Mouse (Mus musculus) midbrain, embryonic 12.5 days (tissue): ENCODE measurements around the gene Cdc42ep1. TPM values are rescaled to one million over a fixed set of nuclear protein-coding genes. Genes with fewer than 3 reads are reported as not detected.

Experiments used
- ATAC-seq: fragments of 200-750 bp; cut with Nextera tagmentation; 2 replicates; pipeline ENCODE4 v1.8.0; 2017; ENCODE audit warnings: low read depth, moderate TSS enrichment, moderate library complexity; ENCODE audit not compliant: low FRiP score
- H3K27ac ChIP-seq: fragments of 300-500 bp; sonication (generic); replicated peaks from 2 replicates; pipeline ENCODE4 v1.5.1; 2016; ENCODE audit warnings: mild to moderate bottlenecking
- H3K27me3 ChIP-seq: fragments of 300-500 bp; sonication (generic); 2 replicates; pipeline ENCODE4 v1.6.1; 2016; ENCODE audit warnings: mild to moderate bottlenecking
- H3K36me3 ChIP-seq: fragments of 300-500 bp; sonication (generic); 2 replicates; pipeline ENCODE4 v1.6.1; 2016
- H3K4me1 ChIP-seq: fragments of 300-500 bp; sonication (generic); 2 replicates; pipeline ENCODE4 v1.6.1; 2016
- H3K4me2 ChIP-seq: fragments of 300-500 bp; sonication (generic); replicated peaks from 2 replicates; pipeline ENCODE4 v1.6.1; 2016; ENCODE audit warnings: mild to moderate bottlenecking, moderate library complexity
- H3K4me3 ChIP-seq: fragments of 300-500 bp; sonication (generic); 2 replicates; pipeline ENCODE4 v1.5.1; 2016; ENCODE audit warnings: mild to moderate bottlenecking
- H3K9ac ChIP-seq: fragments of 300-500 bp; sonication (generic); replicated peaks from 2 replicates; pipeline ENCODE4 v1.6.1; 2016; ENCODE audit warnings: mild to moderate bottlenecking, moderate library complexity
- H3K9me3 ChIP-seq: fragments of 300-500 bp; sonication (generic); 2 replicates; pipeline ENCODE4 v1.6.1; 2016; ENCODE audit warnings: mild to moderate bottlenecking
- WGBS: fragments of 180-500 bp; shearing (Covaris S2); methylation state at CpG from one replicate; pipeline ENCODE4 v1.1.7; 2016; 5-methylcytosine and 5-hydroxymethylcytosine counted together
- polyA plus RNA-seq: library from polyadenylated mRNA; unstranded; fragments of >200 nt; fragmentation: Nextera tagmentation; extraction: Ambion mirVana; gene quantifications from 2 replicates; pipeline ENCODE4 v1.2.1, GENCODE M21; 2016

Gene Cdc42ep1
- polyA plus RNA-seq, 1 experiment from 2014 or later, result 11.9 TPM

DNA sequence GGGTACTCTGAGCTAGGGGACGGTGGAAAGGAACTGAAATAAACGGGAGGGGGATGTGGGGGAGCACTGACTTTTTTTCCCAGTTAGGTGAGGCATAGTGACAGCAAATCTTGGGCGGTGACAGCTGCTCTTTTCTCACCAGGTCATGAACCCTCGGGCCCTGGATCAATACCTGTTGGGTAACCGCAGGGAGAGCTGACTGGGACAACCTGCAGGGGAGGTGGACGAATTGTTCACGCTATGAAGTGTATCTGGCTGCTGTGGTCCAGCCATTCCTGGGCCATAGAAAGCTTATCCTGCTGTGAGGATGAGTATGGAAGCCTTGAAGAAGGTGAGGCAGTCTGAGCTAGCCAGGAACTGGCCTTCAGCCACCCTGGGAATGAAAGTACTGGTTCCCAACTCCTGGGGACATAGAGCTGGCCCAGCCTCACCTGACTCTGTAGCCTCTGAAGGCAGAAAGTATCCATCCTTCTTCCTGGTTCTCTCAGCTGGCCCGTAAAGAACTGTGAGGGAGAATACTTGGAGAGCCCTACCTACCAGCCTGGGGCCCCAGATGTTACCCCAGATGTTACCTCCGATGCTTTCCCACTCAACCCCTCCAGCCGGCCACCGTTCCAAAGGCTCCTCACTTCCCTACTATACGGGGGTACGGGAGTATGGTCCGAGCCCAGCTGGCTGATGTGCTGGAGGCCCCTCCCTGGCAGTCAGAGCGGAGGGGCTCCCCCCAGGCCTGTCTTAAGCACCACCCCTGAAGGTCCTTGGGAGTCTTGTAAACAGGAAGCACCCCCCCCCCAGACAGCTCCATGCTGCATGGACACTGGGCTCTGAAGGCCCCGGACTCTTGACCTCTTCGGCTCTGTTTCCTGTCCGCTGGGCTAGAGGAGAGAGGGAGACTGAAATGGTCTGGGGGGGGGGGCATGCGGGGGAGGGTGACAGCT lies 10.4 kb upstream of the Cdc42ep1 start:
- no peak overlapping the region for H3K4me2 ChIP-seq

DNA sequence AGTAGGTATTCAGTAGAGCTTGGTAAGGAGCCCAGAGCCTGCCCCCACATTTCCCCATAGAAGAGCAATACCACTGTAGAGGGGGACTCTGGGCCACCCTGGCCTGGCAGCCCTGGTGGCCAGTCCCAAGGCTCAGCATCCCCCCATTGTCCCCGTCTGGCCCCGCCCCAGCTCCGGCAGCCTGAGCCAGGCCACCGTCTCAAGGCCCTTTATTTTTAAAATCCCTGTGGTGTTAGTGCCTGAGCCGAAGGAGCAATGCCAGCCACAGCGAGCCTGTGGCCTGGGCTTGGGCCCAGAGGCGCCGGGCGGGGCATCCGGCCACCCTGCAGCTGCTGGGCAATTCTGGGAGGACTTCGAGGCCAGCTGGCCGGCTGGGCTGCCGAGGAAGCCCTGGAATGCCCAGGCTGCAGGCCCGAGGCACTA lies 9.7 kb upstream of the Cdc42ep1 start:
- 0 out of 2 replicates have a peak, but pooled peaks cover 2% of the 10 kb centered on the region for H3K9me3 ChIP-seq
- ATAC-seq, result peak; percentile 73; the same call in 1 of the 2 replicates
- H3K4me3 ChIP-seq, result no peak overlapping the region
- no peaks in the 10 kb centered on the region for H3K36me3 ChIP-seq
- peaks cover 18% of the 10 kb centered on the region for H3K27me3 ChIP-seq
- H3K4me1 ChIP-seq, result peaks cover 37% of the 10 kb centered on the region
- WGBS, result 10% methylated on average over 14 of the region's 14 CpGs
- 0 out of 2 replicates have a peak overlapping the region, but pooled peaks have one; percentile 28 for H3K9ac ChIP-seq
- peak overlapping the region; percentile 16 for H3K4me2 ChIP-seq
- H3K27ac ChIP-seq, result peak overlapping the region; percentile 77

More for the DNA sequence above, 10.4 kb upstream of the Cdc42ep1 start:
- H3K9ac ChIP-seq, result no peak overlapping the region
- WGBS, result 57% methylated on average over 18 of the region's 19 CpGs
- H3K36me3 ChIP-seq, result no peaks in the 10 kb centered on the region
- peaks cover 37% of the 10 kb centered on the region for H3K4me1 ChIP-seq
- H3K9me3 ChIP-seq, result 0 out of 2 replicates have a peak, but pooled peaks cover 2% of the 10 kb centered on the region
- peak overlapping the region; percentile 77 for H3K27ac ChIP-seq
- no peak for ATAC-seq
- H3K27me3 ChIP-seq, result peaks cover 25% of the 10 kb centered on the region
- no peak overlapping the region for H3K4me3 ChIP-seq

DNA sequence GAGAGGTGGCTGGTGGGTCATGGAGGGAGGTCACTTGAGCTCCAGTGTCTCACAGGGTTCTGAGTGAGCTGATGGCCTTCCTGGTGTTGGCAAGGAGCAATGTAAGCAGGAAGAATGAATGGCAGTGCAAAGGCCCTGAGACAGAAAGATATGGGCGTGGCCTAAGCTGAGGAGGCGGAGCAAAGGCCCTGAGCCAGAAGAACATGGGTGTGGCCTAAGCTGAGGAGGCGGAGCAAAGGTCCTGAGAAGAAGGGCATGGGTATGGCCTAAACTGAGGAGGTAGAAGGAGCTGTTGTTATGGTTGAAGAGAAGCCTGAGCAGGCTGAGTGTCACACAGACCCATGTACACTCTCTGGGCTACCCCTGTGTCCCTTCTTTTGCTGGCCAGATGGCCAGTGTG lies 8.8 kb upstream of the Cdc42ep1 start:
- Histone ChIP-seq H3K4me3 (no peak overlapping the region), H3K4me2 (no peak overlapping the region), H3K27me3 (peaks cover 9% of the 10 kb centered on the region), H3K36me3 (no peaks in the 10 kb centered on the region), H3K9ac (no peak overlapping the region), H3K27ac (peak overlapping the region; percentile 77; the same call in 1 of the 2 replicates), H3K4me1 (peaks cover 37% of the 10 kb centered on the region), H3K9me3 (0 out of 2 replicates have a peak, but pooled peaks cover 2% of the 10 kb centered on the region)
- no peak for ATAC-seq
- 94% methylated on average over 3 of the region's 3 CpGs for WGBS

DNA sequence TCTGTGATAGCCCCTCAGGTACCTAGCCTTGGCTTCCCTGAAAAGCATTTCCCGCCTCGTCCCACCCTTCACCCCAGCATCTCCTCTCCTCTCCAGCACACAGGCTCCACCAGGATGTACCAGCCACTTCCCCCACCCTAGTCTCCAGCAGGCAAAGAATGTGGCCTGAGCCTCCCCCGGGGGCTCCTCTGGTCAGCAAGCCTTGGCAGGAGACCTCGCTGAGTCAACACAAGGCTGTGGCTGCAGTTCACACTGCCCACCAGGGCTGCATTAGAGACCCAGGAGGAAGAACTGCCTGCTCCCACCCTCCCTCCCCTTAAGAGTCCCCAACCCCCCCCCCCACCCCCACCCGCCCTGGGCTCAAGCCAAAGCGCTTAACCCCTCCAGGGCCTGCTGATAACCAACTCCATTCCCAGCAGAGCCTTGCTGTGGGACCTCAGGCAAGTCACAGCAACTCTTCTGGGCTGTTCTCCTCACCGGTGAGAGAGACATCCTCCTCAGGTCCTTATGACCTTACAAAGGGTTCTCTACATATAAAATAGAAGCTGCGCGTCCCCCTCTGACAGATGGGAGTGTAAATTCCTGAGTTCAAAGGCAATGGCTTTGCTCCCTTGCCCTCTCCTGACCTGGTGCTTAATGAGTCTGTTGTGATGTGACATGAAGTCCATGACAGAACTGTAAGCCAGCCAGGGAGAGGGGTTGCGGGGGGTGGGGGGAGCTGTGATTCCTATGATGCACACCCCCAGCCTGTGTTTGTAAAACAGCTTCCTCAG lies 8.0 kb upstream of the Cdc42ep1 start:
- no peak overlapping the region for H3K9ac ChIP-seq
- 0 out of 2 replicates have a peak overlapping the region, but pooled peaks have one; percentile 63 for H3K27ac ChIP-seq
- H3K4me1 ChIP-seq, result peaks cover 40% of the 10 kb centered on the region
- H3K27me3 ChIP-seq, result peaks cover 9% of the 10 kb centered on the region
- ATAC-seq, result no peak
- 49% methylated on average over 9 of the region's 10 CpGs for WGBS
- no peak overlapping the region for H3K4me2 ChIP-seq
- H3K36me3 ChIP-seq, result no peaks in the 10 kb centered on the region
- H3K4me3 ChIP-seq, result no peak overlapping the region
- 0 out of 2 replicates have a peak, but pooled peaks cover 2% of the 10 kb centered on the region for H3K9me3 ChIP-seq

DNA sequence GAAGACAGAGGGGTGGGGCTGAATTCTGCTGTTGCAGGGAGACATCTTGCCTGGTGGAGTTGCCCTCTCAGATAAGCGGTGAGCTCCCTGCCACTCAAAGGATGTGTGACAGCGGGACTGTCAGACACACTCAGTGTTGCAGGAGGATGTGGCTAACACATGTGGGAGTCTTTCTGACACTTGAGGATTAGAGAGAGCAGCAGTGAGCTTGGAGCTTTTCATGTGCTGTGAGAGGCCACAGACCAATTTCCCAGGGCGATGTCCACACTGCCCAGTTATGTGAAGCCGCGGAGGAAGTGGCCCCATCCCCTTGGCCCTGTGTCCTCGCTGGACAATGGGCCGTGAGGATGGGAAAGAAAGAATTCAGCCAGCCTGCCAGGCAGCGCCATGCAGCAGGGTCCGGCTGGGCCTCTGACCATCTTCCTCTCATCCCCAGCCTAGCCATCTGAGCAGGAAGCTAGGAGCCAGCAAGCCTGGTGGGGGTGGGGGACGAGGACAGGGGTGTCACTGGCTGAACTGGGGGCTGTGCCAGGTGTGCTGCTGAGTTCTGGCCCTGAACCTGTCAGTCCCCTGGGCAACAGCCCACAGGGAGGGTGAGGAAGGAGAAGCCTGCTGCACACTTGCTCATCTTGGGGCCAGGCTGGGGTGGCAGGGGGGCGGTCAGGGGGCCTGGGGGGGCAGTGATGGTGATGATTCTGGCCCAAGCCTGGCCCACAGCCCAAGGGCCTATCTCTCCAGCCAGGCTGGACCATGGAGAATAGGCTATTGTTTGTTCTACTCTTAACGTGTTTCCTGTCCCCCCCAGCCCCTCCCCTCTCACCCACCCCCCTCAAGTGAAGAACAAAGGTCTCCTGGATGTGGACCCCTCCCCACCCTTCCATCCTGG lies 7.0 kb upstream of the Cdc42ep1 start:
- Histone ChIP-seq H3K9ac (peak overlapping the region; percentile 39), H3K36me3 (no peaks in the 10 kb centered on the region), H3K4me3 (no peak overlapping the region), H3K27ac (peak overlapping the region; percentile 63), H3K27me3 (peaks cover 15% of the 10 kb centered on the region), H3K9me3 (0 out of 2 replicates have a peak, but pooled peaks cover 2% of the 10 kb centered on the region), H3K4me2 (no peak overlapping the region), H3K4me1 (peaks cover 50% of the 10 kb centered on the region)
- no peak for ATAC-seq
- WGBS, result 7% methylated on average over 12 of the region's 12 CpGs

DNA sequence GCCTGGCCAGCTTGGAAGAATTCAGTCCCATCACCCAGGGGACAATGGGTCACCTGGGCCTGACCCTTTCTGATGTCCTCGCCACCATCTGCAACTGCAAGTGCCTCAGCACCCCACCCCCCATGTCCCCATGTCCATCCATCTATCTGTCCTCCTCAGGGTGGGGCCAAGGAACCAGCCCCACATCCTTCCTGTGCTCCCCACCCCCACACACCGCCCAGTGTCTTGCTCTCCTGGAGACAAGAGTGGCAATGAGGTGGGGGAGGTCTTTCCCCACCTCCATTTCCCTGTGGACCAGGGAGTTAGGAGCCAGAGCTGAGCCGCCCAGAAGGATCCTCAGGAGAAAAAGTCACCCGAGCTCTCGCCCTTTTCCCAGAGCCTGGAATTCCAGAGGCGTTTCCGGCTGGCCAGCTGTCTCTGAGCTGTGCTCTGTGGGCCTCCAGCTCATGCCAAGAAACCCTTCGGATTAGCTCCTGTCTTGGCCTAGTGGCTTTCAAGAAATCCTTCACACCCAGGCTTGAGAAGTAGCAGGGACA lies 6.3 kb upstream of the Cdc42ep1 start:
- 38% methylated on average over 8 of the region's 8 CpGs for WGBS

DNA sequence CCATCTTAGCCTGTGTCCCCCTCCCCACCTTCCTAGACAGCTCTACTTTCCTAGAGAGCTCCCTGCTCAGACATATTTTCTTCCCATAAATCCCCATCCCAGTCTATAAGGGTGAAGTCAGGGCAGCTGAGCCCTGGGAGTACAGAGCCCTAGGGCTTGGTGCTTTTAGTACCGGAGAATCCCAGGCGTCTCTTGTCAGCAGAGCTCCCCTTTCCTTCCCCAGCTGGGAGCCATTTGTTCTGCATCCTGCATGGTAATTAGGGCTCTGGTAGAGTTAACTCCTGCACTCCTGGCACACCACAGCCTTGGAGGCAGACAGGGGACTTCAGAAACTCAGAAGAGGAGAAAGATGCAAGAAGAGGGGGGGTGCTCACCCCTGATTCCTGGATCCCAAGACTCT lies 2.7 kb upstream of the Cdc42ep1 start:
- Histone ChIP-seq H3K4me2 (0 out of 2 replicates have a peak overlapping the region, but pooled peaks have one; percentile 4), H3K9ac (0 out of 2 replicates have a peak overlapping the region, but pooled peaks have one; percentile 2), H3K27ac (peak overlapping the region; percentile 52), H3K9me3 (0 out of 2 replicates have a peak, but pooled peaks cover 2% of the 10 kb centered on the region), H3K36me3 (no peaks in the 10 kb centered on the region), H3K4me1 (peaks cover 46% of the 10 kb centered on the region), H3K4me3 (no peak overlapping the region), H3K27me3 (peaks cover 52% of the 10 kb centered on the region)
- ATAC-seq, result no peak
- WGBS, result 2% methylated on average over 2 of the region's 2 CpGs

More for the DNA sequence above, 6.3 kb upstream of the Cdc42ep1 start:
- Histone ChIP-seq H3K9ac (0 out of 2 replicates have a peak overlapping the region, but pooled peaks have one; percentile 20), H3K4me1 (peaks cover 52% of the 10 kb centered on the region), H3K36me3 (no peaks in the 10 kb centered on the region), H3K9me3 (0 out of 2 replicates have a peak, but pooled peaks cover 2% of the 10 kb centered on the region), H3K27ac (peak overlapping the region; percentile 63; the same call in 1 of the 2 replicates), H3K4me2 (no peak overlapping the region), H3K4me3 (no peak overlapping the region), H3K27me3 (peaks cover 21% of the 10 kb centered on the region)
- no peak for ATAC-seq

DNA sequence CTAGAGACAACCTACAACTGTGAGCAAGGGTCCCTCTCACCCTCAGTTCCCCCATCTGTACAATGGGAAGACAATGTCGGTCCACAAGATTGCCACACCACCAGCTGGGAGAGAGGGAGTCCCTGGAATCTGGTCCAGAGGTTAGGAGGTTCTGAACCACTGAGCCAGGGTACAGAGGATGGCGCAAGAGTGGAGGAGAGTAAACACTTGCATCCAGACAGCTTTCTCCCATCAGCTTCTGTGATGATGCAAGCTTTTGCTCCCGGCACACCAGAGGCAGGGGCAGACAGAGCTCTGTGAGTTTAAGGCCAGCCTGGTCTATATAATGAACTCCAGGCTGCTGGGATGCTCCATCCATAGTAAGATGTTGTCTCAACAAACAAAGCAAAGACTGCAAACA lies 2.2 kb upstream of the Cdc42ep1 start:
- H3K27ac ChIP-seq, result no peak overlapping the region
- 0 out of 2 replicates have a peak, but pooled peaks cover 2% of the 10 kb centered on the region for H3K9me3 ChIP-seq
- H3K27me3 ChIP-seq, result peaks cover 55% of the 10 kb centered on the region
- no peak overlapping the region for H3K9ac ChIP-seq
- peaks cover 44% of the 10 kb centered on the region for H3K4me1 ChIP-seq
- no peaks in the 10 kb centered on the region for H3K36me3 ChIP-seq
- H3K4me3 ChIP-seq, result no peak overlapping the region
- H3K4me2 ChIP-seq, result no peak overlapping the region
- WGBS, result 50% methylated on average over 3 of the region's 3 CpGs
- ATAC-seq, result no peak

DNA sequence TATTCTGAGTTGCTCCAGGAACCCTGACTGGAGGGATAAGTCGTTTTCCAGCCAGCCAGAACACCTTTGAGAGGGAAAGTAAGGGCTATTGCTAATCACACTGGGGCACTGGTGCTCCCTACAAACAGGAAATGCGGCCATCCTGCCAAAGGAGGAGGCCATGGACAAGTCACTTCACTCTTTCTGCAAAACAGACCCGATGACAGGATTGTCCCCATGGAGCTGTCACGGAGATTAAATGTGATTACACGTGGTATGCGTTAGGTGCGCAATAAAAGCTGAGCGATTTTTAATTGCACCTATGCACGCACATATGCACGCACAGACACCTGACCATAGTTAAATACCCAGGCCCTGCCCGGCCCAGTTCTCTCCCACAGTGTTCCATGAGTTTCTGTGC lies 1.7 kb upstream of the Cdc42ep1 start:
- Histone ChIP-seq H3K27ac (no peak overlapping the region), H3K9ac (no peak overlapping the region), H3K4me1 (peaks cover 38% of the 10 kb centered on the region), H3K9me3 (0 out of 2 replicates have a peak, but pooled peaks cover 2% of the 10 kb centered on the region), H3K27me3 (peaks cover 60% of the 10 kb centered on the region), H3K4me3 (no peak overlapping the region), H3K4me2 (no peak overlapping the region), H3K36me3 (no peaks in the 10 kb centered on the region)
- 47% methylated on average over 11 of the region's 11 CpGs for WGBS
- ATAC-seq, result no peak

DNA sequence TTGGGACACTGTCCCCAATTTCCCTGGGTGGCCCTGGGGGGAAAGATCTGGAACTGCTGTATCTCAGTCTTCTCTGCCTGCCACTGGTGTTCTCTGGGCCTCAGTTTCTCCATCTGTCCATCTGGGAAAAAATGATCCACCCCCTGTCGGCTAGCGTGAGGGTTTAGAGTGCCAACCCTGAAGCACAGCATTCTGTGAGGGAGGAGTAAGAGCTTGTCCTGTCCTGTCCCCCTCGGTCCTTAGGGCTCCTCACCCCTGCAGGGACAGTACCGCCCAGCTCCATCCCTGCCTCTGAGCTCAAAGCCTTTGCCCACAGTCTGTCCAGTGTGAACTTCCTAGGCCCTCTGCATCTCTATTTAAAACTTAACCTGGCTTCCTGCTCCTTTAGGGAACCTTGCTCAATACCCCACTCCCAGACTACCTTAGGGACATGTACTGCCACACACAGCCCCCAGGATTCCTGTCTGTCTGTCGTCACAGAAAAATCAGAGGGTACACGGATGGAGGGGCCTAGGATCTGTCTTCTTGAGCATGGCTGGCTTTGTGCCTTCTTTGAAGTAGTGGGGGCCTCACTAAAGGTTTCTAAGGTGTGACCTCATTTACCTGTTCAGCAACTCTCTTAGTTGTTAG lies 1.1 kb upstream of the Cdc42ep1 start:
- H3K9me3 ChIP-seq, result 0 out of 2 replicates have a peak, but pooled peaks cover 2% of the 10 kb centered on the region
- no peak for ATAC-seq
- no peak overlapping the region for H3K4me3 ChIP-seq
- H3K27me3 ChIP-seq, result peaks cover 65% of the 10 kb centered on the region
- H3K4me1 ChIP-seq, result peaks cover 33% of the 10 kb centered on the region
- no peaks in the 10 kb centered on the region for H3K36me3 ChIP-seq
- no peak overlapping the region for H3K9ac ChIP-seq
- WGBS, result 42% methylated on average over 6 of the region's 6 CpGs
- H3K4me2 ChIP-seq, result no peak overlapping the region
- H3K27ac ChIP-seq, result no peak overlapping the region
